Mouse (Mus musculus) bone marrow, adult 2 months (tissue): ENCODE results near the gene Poldip2.

Experiments used
- CTCF ChIP-seq: fragments of 200-500 bp; IDR thresholded peaks from 2 replicates; pipeline ENCODE4 v1.5.1; 2011; ENCODE audit warnings: low read length, control low read depth; ENCODE audit not compliant: control insufficient read depth, insufficient read depth
- POLR2A ChIP-seq: fragments of 200-500 bp; IDR thresholded peaks from 2 replicates; pipeline ENCODE4 v1.6.1; 2011; ENCODE audit warnings: low read depth, mild to moderate bottlenecking, control low read depth, low read length, borderline replicate concordance; ENCODE audit not compliant: control insufficient read depth

GRCm38 (mm10) chr11:78531046-78531445 lies 19.1 kb downstream of the Poldip2 start:
- TF ChIP-seq POLR2A, result no peak
- no peak for TF ChIP-seq CTCF
